Mouse (Mus musculus) layer of hippocampus, postnatal 36 days (tissue): ENCODE results near the gene Castor1. TPM values are rescaled to one million over a fixed set of nuclear protein-coding genes. Genes with fewer than 3 reads are reported as not detected.

Experiments used
- DNase-seq, 2 experiments: peaks; one replicate each; pipeline ENCODE4 v3.0.0; 2022
- total RNA-seq, 2 experiments: library from RNA; stranded (reverse); gene quantifications; 2 replicates each; pipeline ENCODE4 v1.2.3; 2021

Castor1 gene
- total RNA-seq, 2 experiments from 2014 or later: 2.9 to 4.8 TPM

GRCm38 (mm10) chr11:4206563-4206962, 11.5 kb upstream of the Castor1 start:
- DNase-seq: no peak

GRCm38 (mm10) chr11:4207655-4208054, 10.4 kb upstream of the Castor1 start:
- no peak for DNase-seq

- DNase-seq: no peak
These were observed 8.5 kb upstream of the Castor1 start for GRCm38 (mm10) chr11:4209556-4209955.

- DNase-seq: no peak
These were observed 7.2 kb upstream of the Castor1 start for GRCm38 (mm10) chr11:4210786-4211185.

- no peak for DNase-seq
These were observed 4.9 kb upstream of the Castor1 start for GRCm38 (mm10) chr11:4213107-4213506.

GRCm38 (mm10) chr11:4214572-4214971, 3.5 kb upstream of the Castor1 start:
- no peak for DNase-seq

GRCm38 (mm10) chr11:4215061-4215460, 3.0 kb upstream of the Castor1 start:
- no peak for DNase-seq

- DNase-seq: no peak
These were observed 1.6 kb upstream of the Castor1 start for GRCm38 (mm10) chr11:4216248-4217000.

- DNase-seq: no peak
These were observed 612 bp downstream of the Castor1 start for GRCm38 (mm10) chr11:4218637-4219036.

- peak; percentile 62 to 71 for DNase-seq
These were observed 1.3 kb downstream of the Castor1 start for GRCm38 (mm10) chr11:4219317-4219751.

GRCm38 (mm10) chr11:4219908-4220307, 1.9 kb downstream of the Castor1 start:
- DNase-seq: no peak

- peak; percentile 38 to 61 for DNase-seq
These were observed 2.7 kb downstream of the Castor1 start for GRCm38 (mm10) chr11:4220443-4221400.

- DNase-seq: no peak
These were observed 4.3 kb downstream of the Castor1 start for GRCm38 (mm10) chr11:4222046-4222950.

GRCm38 (mm10) chr11:4223393-4224188, 5.6 kb downstream of the Castor1 start:
- DNase-seq: no peak

GRCm38 (mm10) chr11:4224223-4224622, 6.2 kb downstream of the Castor1 start:
- no peak for DNase-seq

- DNase-seq: no peak
These were observed 8.7 kb downstream of the Castor1 start for GRCm38 (mm10) chr11:4226569-4227325.

- no peak for DNase-seq
These were observed 10.4 kb downstream of the Castor1 start for GRCm38 (mm10) chr11:4228463-4228862.

GRCm38 (mm10) chr11:4229841-4230240, 11.8 kb downstream of the Castor1 start:
- no peak for DNase-seq

- no peak for DNase-seq
These were observed 13.4 kb downstream of the Castor1 start for GRCm38 (mm10) chr11:4231435-4231834.

GRCm38 (mm10) chr11:4232644-4233043, 14.6 kb downstream of the Castor1 start:
- DNase-seq: no peak
